Mouse (Mus musculus): ENCODE measurements around the gene Alkbh6.

The Alkbh6 gene

GRCm38 (mm10) chr7:30331887-30332286 is 23.4 kb downstream of the Alkbh6 start:
- peak; percentile 69 to 75 for DNase-seq

DNA sequence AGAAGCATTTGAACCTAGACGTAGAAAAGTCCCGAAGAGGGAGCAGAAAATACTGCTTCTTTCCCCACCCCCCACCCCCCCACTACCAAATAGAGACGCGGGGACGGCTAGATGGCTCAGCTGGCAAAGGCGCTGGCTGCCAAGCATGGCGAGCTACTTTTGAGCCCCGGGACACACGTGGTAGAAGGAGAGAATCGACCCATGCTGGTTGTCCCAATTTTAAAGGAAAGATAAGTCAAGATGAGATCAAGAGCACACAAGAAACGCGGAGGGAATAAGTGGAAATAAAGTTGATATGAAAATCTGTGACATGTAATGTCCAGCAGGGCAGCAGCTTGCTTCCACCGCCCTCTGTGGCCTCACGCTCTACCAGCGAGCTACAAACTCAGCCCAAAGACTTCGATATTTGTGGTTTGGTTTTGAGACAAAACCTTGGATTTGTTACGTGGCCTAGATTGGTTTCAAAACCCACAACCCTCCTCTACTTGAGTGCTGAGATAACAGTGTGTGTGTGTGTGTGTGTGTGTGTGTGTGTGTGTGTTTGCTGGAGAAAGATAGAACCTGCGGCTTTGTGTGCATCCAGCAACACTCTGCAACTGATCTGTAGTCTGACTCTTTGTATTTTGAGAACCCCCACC is 24.2 kb downstream of the Alkbh6 start:
- no peak for DNase-seq

- DNase-seq, result peak; percentile 42 to 63
These were observed 24.9 kb downstream of the Alkbh6 start for GRCm38 (mm10) chr7:30333436-30333835.

DNA sequence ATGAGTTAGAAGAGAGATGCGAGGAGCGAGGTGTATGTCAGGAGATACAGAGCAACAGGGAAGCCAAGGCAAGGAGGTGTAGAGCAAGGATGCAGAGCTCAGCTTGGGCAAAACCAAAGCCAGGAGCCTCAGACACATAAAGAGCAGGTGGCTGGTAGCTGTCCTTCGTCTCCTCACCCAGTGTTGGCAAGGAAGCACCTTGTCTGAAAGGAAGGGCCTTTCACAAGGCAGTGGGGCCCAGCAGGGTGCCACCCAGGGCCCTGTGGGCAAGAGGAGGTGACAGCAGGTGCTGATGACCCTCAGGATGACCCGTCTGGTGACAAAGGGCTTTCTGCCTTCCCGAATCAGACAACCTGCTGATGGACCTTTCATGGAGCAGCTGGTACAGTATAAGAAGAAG is 26.0 kb downstream of the Alkbh6 start:
- DNase-seq, result no peak

DNA sequence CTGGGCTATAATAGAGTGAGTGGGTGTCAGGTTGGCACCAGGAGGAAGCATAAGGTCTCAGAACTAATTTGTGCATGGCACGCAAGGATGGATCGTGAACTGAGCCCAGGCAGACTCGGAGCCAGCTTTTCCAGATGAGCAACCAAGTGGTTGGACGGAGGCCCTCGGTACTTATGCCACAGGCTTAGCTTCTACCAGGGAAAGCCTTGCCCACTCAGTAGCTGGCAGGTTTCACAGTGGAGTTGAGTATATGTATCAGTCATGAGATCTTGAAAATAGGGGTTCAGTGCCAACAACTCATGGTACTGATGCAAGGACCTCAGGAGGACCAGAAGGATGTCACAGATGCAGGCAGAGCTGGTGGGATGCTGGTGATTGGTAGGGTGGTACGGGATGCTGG is 27.2 kb downstream of the Alkbh6 start:
- no peak for DNase-seq

DNA sequence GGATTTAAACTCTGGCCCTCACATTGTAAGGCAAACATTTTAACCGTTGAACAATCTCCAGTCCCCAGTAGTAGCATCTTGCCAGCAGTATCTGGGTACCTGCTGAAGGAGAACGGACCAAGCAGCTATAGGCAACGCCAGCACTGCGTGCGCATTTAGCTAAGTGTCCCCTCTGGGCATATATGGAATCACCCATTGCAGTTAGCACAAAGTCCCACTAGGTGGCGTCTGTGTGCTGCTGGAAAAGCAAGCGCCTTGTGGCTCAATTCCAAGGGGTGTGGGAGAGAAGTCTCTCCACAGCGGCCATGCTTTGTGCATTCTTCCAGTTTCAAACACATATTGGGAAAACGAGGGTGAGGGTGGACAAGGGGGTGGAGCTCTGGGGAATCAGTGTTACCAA is 27.9 kb downstream of the Alkbh6 start:
- peak; percentile 61 for DNase-seq

DNA sequence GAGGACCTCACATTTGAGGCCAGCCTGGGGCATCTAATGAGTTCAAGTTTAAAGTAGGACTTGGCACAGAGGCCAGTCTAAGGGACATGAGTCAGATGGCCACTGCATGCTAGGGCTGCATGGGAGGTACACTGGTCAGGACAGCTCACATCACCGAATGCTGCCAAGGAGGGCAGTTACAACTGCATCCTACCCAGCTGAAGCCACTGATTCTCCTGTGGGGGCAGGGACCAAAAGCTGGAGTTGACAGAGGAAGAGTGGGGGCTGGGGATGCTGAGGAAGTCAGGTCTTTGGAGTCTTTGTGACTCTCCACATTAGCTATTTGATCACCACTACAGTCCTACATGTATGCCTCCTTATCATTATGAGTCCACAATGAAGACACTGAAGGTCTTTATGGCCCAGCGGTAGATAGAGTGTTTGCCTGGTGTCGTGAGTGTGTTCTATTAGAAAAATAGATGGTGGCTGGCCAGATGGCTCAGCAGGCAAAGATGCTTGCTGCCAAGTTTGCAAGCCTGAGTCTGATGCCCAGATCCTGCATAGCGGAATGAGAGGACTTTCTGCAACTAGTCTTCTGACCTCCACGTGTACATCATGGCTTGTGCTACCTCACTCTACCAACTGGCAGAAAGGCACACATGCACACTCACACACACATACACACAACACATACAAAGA is 31.1 kb downstream of the Alkbh6 start:
- no peak for DNase-seq

DNA sequence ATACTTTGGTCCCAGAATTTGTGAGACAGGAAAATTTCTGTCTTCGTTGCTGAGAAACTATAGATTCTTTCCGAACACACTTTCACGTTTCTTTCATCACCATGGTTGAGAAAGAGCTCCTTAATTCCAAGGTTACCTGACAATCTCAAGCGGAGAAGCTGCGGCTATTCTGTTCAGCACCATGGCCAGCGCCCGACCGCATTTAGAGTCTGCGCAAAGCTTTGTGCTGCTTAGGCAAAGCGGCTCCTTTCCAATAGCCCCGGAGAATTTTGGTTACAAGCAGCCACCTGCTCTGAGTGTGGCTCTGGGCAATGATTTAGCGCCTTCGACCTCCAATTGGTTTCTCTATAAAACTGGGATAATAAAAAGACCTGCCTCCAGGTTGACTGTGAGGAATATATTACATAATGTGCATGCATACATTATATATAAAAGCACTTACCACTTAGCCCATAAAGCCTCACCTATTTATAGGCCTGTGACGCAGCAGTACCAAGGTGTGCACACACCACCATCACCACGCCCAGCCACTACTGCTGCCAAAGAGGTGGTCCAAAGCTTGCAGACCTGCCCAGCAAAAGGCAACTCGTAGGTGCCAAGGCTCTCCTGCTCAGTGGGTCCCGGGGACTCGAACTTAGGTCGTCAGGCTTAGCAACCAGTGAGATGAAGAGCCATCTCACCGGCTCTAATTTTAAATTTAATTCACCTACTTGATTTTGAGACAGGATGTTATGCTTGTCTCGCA is 38.3 kb downstream of the Alkbh6 start:
- peak; percentile 55 to 65 for DNase-seq

- peak; percentile 65 to 69 for DNase-seq
These were observed 39.3 kb downstream of the Alkbh6 start for GRCm38 (mm10) chr7:30347828-30348227.

- peak; percentile 37 to 57 for DNase-seq
These were observed 44.8 kb downstream of the Alkbh6 start for GRCm38 (mm10) chr7:30353279-30353822.

GRCm38 (mm10) chr7:30354059-30354458 is 45.5 kb downstream of the Alkbh6 start:
- DNase-seq, result no peak

DNA sequence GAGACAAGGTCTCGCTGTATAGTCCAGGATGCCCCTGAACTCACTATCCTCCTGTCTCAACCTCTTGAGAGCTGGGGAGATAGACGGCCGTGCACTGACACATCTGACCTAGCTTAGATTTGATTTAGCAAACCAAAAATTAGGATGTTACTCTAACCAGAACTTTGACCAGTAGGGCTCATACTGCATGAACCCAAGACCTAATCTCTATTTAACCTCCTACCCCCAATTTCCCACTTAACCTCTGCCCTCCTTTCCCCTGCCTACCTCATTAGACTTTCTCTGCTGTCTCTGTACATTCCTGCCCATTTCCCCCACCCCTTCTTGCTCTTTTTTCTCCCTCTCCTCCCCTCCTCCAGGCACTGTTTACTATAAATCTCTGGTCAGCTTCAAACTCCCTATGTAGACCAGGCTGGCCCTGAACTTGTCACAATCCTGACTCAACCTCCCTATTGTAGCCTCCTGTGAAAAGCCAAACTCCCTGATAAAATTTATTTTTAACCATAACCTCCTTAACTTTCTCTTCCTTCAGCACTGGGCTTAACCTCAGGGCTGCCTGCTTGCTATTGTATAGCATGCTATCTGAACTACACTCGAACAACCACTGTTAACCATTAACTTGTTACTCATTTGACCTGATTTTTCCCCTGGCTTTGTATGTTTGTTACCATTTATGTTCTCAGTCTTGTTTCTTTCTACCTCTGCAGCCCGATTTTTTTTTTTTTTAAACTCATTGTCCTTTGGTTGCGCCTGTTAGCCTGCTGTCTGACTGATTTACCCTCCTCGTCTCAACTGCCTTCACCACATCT is 50.1 kb downstream of the Alkbh6 start:
- DNase-seq, result no peak

- DNase-seq, result no peak
These were observed 50.9 kb downstream of the Alkbh6 start for GRCm38 (mm10) chr7:30359276-30359865.

- no peak for DNase-seq
These were observed 51.5 kb downstream of the Alkbh6 start for GRCm38 (mm10) chr7:30360028-30360427.

GRCm38 (mm10) chr7:30362652-30363343 is 54.3 kb downstream of the Alkbh6 start, which contains the start of gene Lrfn3:
Gene Lrfn3, minus strand, starts transcription at chr7:30362772.
- DNase-seq, result no peak

GRCm38 (mm10) chr7:30363344-30363738 is 54.8 kb downstream of the Alkbh6 start:
- DNase-seq, result no peak
